ENCODE assay signal across 8 mouse cellular contexts in genomic region chr11:99039782-99040181, GRCm38 (mm10). TPM values are rescaled to one million over a fixed set of nuclear protein-coding genes. Genes with fewer than 3 reads are reported as not detected.
A peak's percentile ranks its signal among the peaks of the same experiment; 100 is the strongest.
DNase-seq lines count a peak whose midpoint lies in the region; ATAC-seq and TF ChIP-seq lines count a peak whose summit lies in the region.

No protein-coding gene starts in this region.

- peaks cover 6% of the 10 kb centered on the region; the same call in 1 of the 2 replicates for H3K4me1 ChIP-seq in cerebellum, adult 2 months (ENCODE audit: control insufficient read depth, insufficient read depth, low read length)
- H3K4me1 ChIP-seq in hindbrain, embryonic 11.5 days (replicated peaks; ENCODE audit: control insufficient read depth, insufficient read depth, low read length) = 0 out of 2 replicates have a peak, but pooled peaks cover 4% of the 10 kb centered on the region

- H3K27me3 ChIP-seq in cerebellum, adult 2 months (ENCODE audit: control insufficient read depth, insufficient read depth, low read length) = peaks cover 2% of the 10 kb centered on the region; the same call in 1 of the 2 replicates
- no peaks in the 10 kb centered on the region for H3K27me3 ChIP-seq in hindbrain, embryonic 11.5 days (ENCODE audit: control insufficient read depth, insufficient read depth, low read length)

- peak; percentile 90 for DNase-seq in MN1 (ENCODE audit: low spot score)
- peak; percentile 59 to 73 for DNase-seq in cerebellum, adult 2 months
- DNase-seq in frontal cortex, adult 2 months (ENCODE audit: extremely low spot score in 1 of 2, low spot score in 1 of 2) = peak; percentile 38 to 86
- peak; percentile 90 for DNase-seq in hindbrain, embryonic 11.5 days (ENCODE audit: low spot score)
- DNase-seq in layer of hippocampus, adult 9-11 months = peak; percentile 31
- peak; percentile 92 for DNase-seq in lung, postnatal 10 days
- DNase-seq in ovary, postnatal 14 days (ENCODE audit: low spot score) = peak; percentile 77
- peak; percentile 63 to 72 for DNase-seq in thymus, postnatal 10 days (ENCODE audit: low spot score in 2 of 2)

- H3K27ac ChIP-seq in cerebellum, adult 2 months (ENCODE audit: insufficient read depth, low read length) = no peak overlapping the region
- peak overlapping the region; percentile 93 for H3K27ac ChIP-seq in hindbrain, embryonic 11.5 days (ENCODE audit: low read depth, low read length)

- peak; percentile 84 for ATAC-seq in hindbrain, embryonic 11.5 days (ENCODE audit: low FRiP score)

- H3K9ac ChIP-seq in hindbrain, embryonic 11.5 days (ENCODE audit: low read depth, low read length) = peak overlapping the region; percentile 89

- H3K4me3 ChIP-seq in cerebellum, adult 2 months (replicated peaks; ENCODE audit: insufficient read depth, low read depth, low read length) = peak overlapping the region; percentile 18
- H3K4me3 ChIP-seq in hindbrain, embryonic 11.5 days (ENCODE audit: low read depth, low read length) = peak overlapping the region; percentile 68

- H3K36me3 ChIP-seq in hindbrain, embryonic 11.5 days (ENCODE audit: control insufficient read depth, insufficient read depth, low read length) = no peaks in the 10 kb centered on the region

- peak; percentile 78 for TF ChIP-seq CTCF in cerebellum, adult 2 months (IDR thresholded peaks at IDR 0.05; ENCODE audit: borderline replicate concordance, insufficient read depth, low read depth, low read length)

- no peaks in the 10 kb centered on the region for H3K9me3 ChIP-seq in hindbrain, embryonic 11.5 days (ENCODE audit: control insufficient read depth, low read length)

- H3K4me2 ChIP-seq in hindbrain, embryonic 11.5 days (replicated peaks; ENCODE audit: low read depth, low read length) = peak overlapping the region; percentile 98

- no peak for TF ChIP-seq POLR2A in cerebellum, adult 2 months (IDR thresholded peaks at IDR 0.05; ENCODE audit: borderline replicate concordance, insufficient read depth, low read length)

- 2% methylated on average over 15 of the region's 15 CpGs for WGBS in cerebellum, adult 2 months
- WGBS in hindbrain, embryonic 11.5 days = under 1% methylated on average over 15 of the region's 15 CpGs

RNA-seq across cellular contexts. Expression of gene Igfbp4, which starts 1.3 kb away (rescaled TPM):
- polyA plus RNA-seq in cerebellum, adult 2 months (2012; rRNA removed) = 26.2 and 28.6 TPM in 2 replicates
- polyA plus RNA-seq in frontal cortex, adult 2 months (2012; rRNA removed) = 64.3 and 86.3 TPM in 2 replicates
- 288 and 295 TPM in 2 replicates for polyA plus RNA-seq in hindbrain, embryonic 11.5 days (2014; fragmentation: Nextera tagmentation; extraction: Ambion mirVana)

RNA-seq across cellular contexts. Expression of gene Top2a, which starts 15.8 kb away (rescaled TPM):
- polyA plus RNA-seq in cerebellum, adult 2 months (2012; rRNA removed) = 0.11 and 0.25 TPM in 2 replicates
- 2.1 and 3.1 TPM in 2 replicates for polyA plus RNA-seq in frontal cortex, adult 2 months (2012; rRNA removed)
- 332 and 333 TPM in 2 replicates for polyA plus RNA-seq in hindbrain, embryonic 11.5 days (2014; fragmentation: Nextera tagmentation; extraction: Ambion mirVana)

RNA-seq across cellular contexts. Expression of gene Tns4, which starts 49.3 kb away (rescaled TPM):
- polyA plus RNA-seq in cerebellum, adult 2 months (2012; rRNA removed) = 0.18 and 0.25 TPM in 2 replicates
- 0.19 and 0.34 TPM in 2 replicates for polyA plus RNA-seq in frontal cortex, adult 2 months (2012; rRNA removed)
- polyA plus RNA-seq in hindbrain, embryonic 11.5 days (2014; fragmentation: Nextera tagmentation; extraction: Ambion mirVana) = 0.50 and 1.1 TPM in 2 replicates

RNA-seq across cellular contexts. Expression of gene Gjd3, which starts 57.0 kb away (rescaled TPM):
- polyA plus RNA-seq in cerebellum, adult 2 months (2012; rRNA removed) = 1.2 and 2.1 TPM in 2 replicates
- 2.9 and 3.3 TPM in 2 replicates for polyA plus RNA-seq in frontal cortex, adult 2 months (2012; rRNA removed)
- 0.28 and 0.74 TPM in 2 replicates for polyA plus RNA-seq in hindbrain, embryonic 11.5 days (2014; fragmentation: Nextera tagmentation; extraction: Ambion mirVana)

Comparison
In these comparisons a context has a peak if more than half of its experiments do, and no peak if none do; other contexts are left out.
1. DNase-seq: peak in every context shown above with its lines; median percentile 92 in lung, postnatal 10 days; 90 in MN1; 90 in hindbrain, embryonic 11.5 days; 77 in ovary, postnatal 14 days; 68 in thymus, postnatal 10 days; 66 in cerebellum, adult 2 months; 62 in frontal cortex, adult 2 months; 31 in layer of hippocampus, adult 9-11 months.
2. RNA of gene Top2a, which starts 15.8 kb away (polyA plus RNA-seq): 332 to 333 TPM in hindbrain, embryonic 11.5 days; 2.1 to 3.1 TPM in frontal cortex, adult 2 months and 0.11 to 0.25 TPM in cerebellum, adult 2 months; every median in the first group is over 10 times any median in the second.